Mouse (Mus musculus): ENCODE data around the gene Pitpna. TPM values are rescaled to one million over a fixed set of nuclear protein-coding genes. Genes with fewer than 3 reads are reported as not detected.

The Pitpna gene
- total RNA-seq, 4 experiments from 2014 or later = 300 to 319 (median 307) TPM

Small RNA genes within 50 kb of the gene (microRNA-seq; reads per million reads assigned to microRNA genes)
- 0 reads per million in 2 experiments for gene Mir3971

Other genes starting within 250 kb of the Pitpna start
- 10 to 100 TPM; 47.5 to 51.4 (median 50.2) TPM for gene Rpa1, start 239.8 kb upstream of the Pitpna start, total RNA-seq (2022)
- 10 to 100 TPM; 13.9 to 22.5 (median 18.1) TPM for gene Smyd4, start 239.7 kb upstream of the Pitpna start, total RNA-seq (2022)
- 10 to 100 TPM in 2 of 4 experiments, 1 to 10 TPM in 2; 8.5 to 17.8 (median 11.3) TPM for gene Serpinf1, start 165.4 kb upstream of the Pitpna start, total RNA-seq (2022)
- under 1 TPM in 3 of 4 experiments, not detected in 1; 0.27 to 0.84 (median 0.43) TPM for gene Serpinf2, start 148.5 kb upstream of the Pitpna start, total RNA-seq (2022)
- 10 to 100 TPM; 20.2 to 22.5 (median 22.0) TPM for gene Wdr81, start 133.4 kb upstream of the Pitpna start, total RNA-seq (2022)
- under 1 TPM; 0.62 to 0.99 (median 0.82) TPM for gene Tlcd2, start 126.4 kb upstream of the Pitpna start, total RNA-seq (2022)
- gene Prpf8, start 101.3 kb upstream of the Pitpna start, total RNA-seq (2022) = 100 to 1,000 TPM; 138 to 159 (median 149) TPM
- gene Rilp, start 78.0 kb upstream of the Pitpna start, total RNA-seq (2022) = 1 to 10 TPM; 1.7 to 2.4 (median 2.1) TPM
- 1 to 10 TPM; 1.6 to 1.9 (median 1.7) TPM for gene Scarf1, start 74.6 kb upstream of the Pitpna start, total RNA-seq (2022)
- 10 to 100 TPM; 45.5 to 58.2 (median 52.2) TPM for gene Slc43a2, start 56.4 kb upstream of the Pitpna start, total RNA-seq (2022)
- 10 to 100 TPM; 41.3 to 43.5 (median 42.5) TPM for gene Inpp5k, start 42.9 kb downstream of the Pitpna start, total RNA-seq (2022)
- gene Myo1c, start 62.4 kb downstream of the Pitpna start, total RNA-seq (2022) = 10 to 100 TPM; 18.2 to 27.0 (median 21.2) TPM
- gene Crk, start 91.2 kb downstream of the Pitpna start, total RNA-seq (2022) = 100 to 1,000 TPM; 108 to 117 (median 112) TPM
- 1,000 to 10,000 TPM; 1,072 to 1,190 (median 1,127) TPM for gene Ywhae, start 144.8 kb downstream of the Pitpna start, total RNA-seq (2022)
- gene Doc2b, start 208.0 kb downstream of the Pitpna start, total RNA-seq (2022) = 10 to 100 TPM; 21.7 to 32.6 (median 24.1) TPM

Measured in left cerebral cortex, adult 8-10 months (tissue).